Mouse (Mus musculus): ENCODE measurements around the gene Gemin5. TPM values are rescaled to one million over a fixed set of nuclear protein-coding genes. Genes with fewer than 3 reads are reported as not detected.

Gene Gemin5
- polyA plus RNA-seq, 1 experiment from 2014 or later = 14.7 TPM

DNA sequence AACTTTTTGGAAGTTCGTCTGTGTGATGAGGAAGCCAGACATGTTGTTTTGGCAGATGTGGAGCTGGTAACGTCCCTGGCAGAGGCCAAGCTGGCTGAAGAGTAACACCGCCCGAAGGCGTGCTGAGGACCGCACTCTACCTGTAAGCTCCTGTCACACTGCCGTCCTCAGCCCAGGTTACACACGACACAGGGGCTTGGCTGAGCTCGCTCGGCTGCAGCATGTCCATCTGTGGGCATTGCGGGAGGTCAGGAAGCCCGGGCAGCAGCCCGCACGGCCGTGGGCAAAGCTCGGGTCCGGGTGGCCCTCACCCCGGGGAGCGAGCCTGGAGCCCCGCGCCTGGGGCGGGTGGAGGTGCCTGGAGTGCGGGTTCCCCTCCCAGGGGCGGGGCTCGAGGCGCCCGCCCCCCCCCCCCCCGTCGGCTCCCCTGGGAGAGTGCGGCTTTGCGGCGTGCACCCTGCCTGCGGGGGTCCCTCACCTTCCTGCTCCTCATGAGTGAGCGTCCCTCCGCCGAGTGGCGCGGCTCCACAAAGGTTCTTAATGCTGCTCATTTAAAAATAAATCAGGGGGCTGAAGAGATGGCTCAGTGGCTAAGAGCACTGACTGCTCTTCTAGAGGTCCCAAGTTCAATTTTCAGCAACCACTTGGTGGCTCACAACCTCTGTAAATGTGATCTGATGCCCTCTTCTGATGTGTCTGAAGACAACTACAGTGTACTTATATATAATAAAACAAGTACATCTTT is 70.5 kb downstream of the Gemin5 start:
- H3K36me3 ChIP-seq (ENCODE audit: control insufficient read depth, insufficient read depth, low read length) = no peaks in the 10 kb centered on the region
- H3K4me3 ChIP-seq (ENCODE audit: low read length) = peak overlapping the region; percentile 48
- H3K9me3 ChIP-seq (ENCODE audit: control insufficient read depth, low read length) = no peaks in the 10 kb centered on the region
- no peaks in the 10 kb centered on the region for H3K27me3 ChIP-seq (ENCODE audit: control insufficient read depth, insufficient read depth, low read depth, low read length)
- 2% methylated on average over 29 of the region's 38 CpGs for WGBS
- H3K9ac ChIP-seq (ENCODE audit: low read length) = peak overlapping the region; percentile 57
- H3K4me1 ChIP-seq (replicated peaks; ENCODE audit: control insufficient read depth, insufficient read depth, low read length) = no peaks in the 10 kb centered on the region
- H3K4me2 ChIP-seq (ENCODE audit: low read depth, low read length) = peak overlapping the region; percentile 82
- peak; percentile 49; the same call in 1 of the 2 replicates for ATAC-seq (ENCODE audit: low read depth)
- H3K27ac ChIP-seq (ENCODE audit: low read length) = no peak overlapping the region

DNA sequence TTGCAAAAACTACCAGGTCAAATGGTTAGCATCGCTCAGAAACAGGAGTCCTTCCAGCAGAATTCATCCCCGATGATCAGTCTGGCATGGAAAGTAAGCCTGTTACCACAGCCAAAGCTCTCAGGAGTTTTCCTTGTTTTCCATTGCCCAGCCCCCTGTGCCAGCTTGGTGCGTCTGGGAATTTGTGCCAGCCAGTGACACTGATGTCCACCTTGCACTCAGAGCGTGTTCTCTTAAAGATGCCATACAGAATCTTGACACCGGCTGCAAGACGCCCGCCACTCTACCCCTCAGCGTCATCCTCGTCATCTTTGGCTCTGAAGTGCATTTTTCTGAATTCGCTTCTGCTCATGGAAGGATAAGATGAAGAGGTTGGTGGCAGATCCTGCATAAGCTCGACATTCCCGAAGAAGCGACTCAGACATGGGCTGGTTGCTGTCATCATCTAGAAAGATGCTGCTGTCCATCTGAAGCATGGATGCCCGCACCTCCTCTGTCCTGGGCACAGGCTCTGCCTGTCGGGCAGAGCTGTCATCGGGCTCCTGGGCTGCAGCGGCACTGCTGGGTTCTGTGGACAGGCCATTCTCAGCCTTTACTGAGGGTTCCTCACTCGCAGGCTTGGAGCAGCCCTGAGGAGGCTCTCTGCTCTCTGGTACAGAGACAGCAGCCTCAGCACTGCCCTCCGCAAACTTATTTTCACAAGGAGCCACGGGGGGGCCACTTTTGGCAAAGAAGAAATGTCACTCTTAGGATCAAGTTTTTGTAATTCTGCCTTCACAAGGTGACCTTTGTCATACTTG is 71.3 kb downstream of the Gemin5 start:
- Histone ChIP-seq H3K27ac (ENCODE audit: low read length) (no peak overlapping the region), H3K4me3 (ENCODE audit: low read length) (peak overlapping the region; percentile 48), H3K9ac (ENCODE audit: low read length) (peak overlapping the region; percentile 57), H3K4me2 (ENCODE audit: low read depth, low read length) (peak overlapping the region; percentile 82), H3K27me3 (ENCODE audit: control insufficient read depth, insufficient read depth, low read depth, low read length) (no peaks in the 10 kb centered on the region), H3K4me1 (replicated peaks; ENCODE audit: control insufficient read depth, insufficient read depth, low read length) (no peaks in the 10 kb centered on the region), H3K9me3 (ENCODE audit: control insufficient read depth, low read length) (no peaks in the 10 kb centered on the region), H3K36me3 (ENCODE audit: control insufficient read depth, insufficient read depth, low read length) (no peaks in the 10 kb centered on the region)
- ATAC-seq (ENCODE audit: low read depth) = no peak
- 37% methylated on average over 20 of the region's 20 CpGs for WGBS

DNA sequence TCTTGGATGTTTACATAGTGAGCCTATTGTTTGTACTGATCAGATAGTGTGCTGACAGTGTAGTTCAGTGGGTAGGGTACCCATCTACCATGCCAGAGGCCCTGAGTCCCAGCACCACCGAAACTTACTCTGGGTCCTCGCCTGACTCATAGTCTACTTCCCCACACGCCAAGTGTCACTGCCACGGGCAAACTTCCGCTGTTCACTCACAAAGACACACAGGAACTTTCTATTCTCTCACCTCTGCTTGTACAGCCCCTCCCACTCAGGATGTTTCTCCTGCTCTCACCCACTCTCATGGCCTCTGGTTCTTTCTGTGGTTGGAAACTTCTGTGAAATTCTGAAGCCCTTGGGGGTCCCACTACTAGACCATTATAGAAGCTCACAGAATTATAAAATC is 72.2 kb downstream of the Gemin5 start:
- Histone ChIP-seq H3K27ac (ENCODE audit: low read length) (no peak overlapping the region), H3K9me3 (ENCODE audit: control insufficient read depth, low read length) (no peaks in the 10 kb centered on the region), H3K4me3 (ENCODE audit: low read length) (no peak overlapping the region), H3K36me3 (ENCODE audit: control insufficient read depth, insufficient read depth, low read length) (no peaks in the 10 kb centered on the region), H3K9ac (ENCODE audit: low read length) (no peak overlapping the region), H3K4me2 (ENCODE audit: low read depth, low read length) (no peak overlapping the region), H3K27me3 (ENCODE audit: control insufficient read depth, insufficient read depth, low read depth, low read length) (no peaks in the 10 kb centered on the region), H3K4me1 (replicated peaks; ENCODE audit: control insufficient read depth, insufficient read depth, low read length) (no peaks in the 10 kb centered on the region)
- ATAC-seq (ENCODE audit: low read depth) = no peak
- 42% methylated on average over 5 of the region's 5 CpGs for WGBS

DNA sequence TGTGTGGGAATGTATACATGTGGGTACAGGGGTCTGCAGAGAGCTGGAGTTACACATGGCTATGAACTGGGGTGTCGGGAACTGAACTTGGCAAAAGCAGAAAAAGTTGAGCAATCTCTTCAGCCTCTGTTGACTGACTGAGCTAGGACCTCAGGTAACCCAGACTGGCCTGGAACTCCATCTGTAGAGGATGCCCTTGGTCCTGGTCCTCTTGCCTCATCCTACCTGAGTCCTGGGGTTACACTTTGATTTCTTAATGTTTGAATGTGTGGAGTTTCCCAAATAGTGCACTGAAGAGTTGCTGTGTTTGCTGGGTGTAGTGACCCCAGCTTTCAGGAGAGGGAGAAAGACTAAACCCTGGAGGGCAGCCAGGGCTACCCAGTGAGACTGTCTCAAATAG is 72.8 kb downstream of the Gemin5 start:
- no peak for ATAC-seq (ENCODE audit: low read depth)
- no peak overlapping the region for H3K9ac ChIP-seq (ENCODE audit: low read length)
- H3K4me2 ChIP-seq (ENCODE audit: low read depth, low read length) = no peak overlapping the region
- H3K4me1 ChIP-seq (replicated peaks; ENCODE audit: control insufficient read depth, insufficient read depth, low read length) = no peaks in the 10 kb centered on the region
- H3K27me3 ChIP-seq (ENCODE audit: control insufficient read depth, insufficient read depth, low read depth, low read length) = no peaks in the 10 kb centered on the region
- no peaks in the 10 kb centered on the region for H3K36me3 ChIP-seq (ENCODE audit: control insufficient read depth, insufficient read depth, low read length)
- H3K4me3 ChIP-seq (ENCODE audit: low read length) = no peak overlapping the region
- whole genome bisulfite sequencing = 91% methylated on average over 1 of the region's 1 CpGs
- no peak overlapping the region for H3K27ac ChIP-seq (ENCODE audit: low read length)
- no peaks in the 10 kb centered on the region for H3K9me3 ChIP-seq (ENCODE audit: control insufficient read depth, low read length)

DNA sequence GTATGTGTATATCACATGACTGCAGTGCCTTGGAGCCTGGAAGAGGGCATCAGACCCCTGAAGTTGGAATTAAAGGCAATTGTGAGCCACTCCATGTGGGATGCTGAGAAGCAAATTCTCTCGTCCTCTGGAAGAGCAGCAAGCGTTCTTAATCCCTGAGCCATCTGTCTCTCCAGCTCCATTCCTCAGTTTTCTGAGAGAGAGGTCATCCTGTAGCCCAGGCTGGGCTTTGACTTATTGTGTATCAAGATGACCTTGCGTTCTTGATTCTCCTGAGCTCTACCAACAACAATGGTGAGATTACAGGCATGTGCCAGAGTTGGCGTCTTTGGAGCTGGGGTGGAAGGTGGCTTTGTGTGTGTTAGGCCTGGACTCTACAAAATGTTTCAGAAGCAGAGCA is 73.6 kb downstream of the Gemin5 start:
- H3K36me3 ChIP-seq (ENCODE audit: control insufficient read depth, insufficient read depth, low read length) = no peaks in the 10 kb centered on the region
- H3K27ac ChIP-seq (ENCODE audit: low read length) = no peak overlapping the region
- no peak for ATAC-seq (ENCODE audit: low read depth)
- no peak overlapping the region for H3K4me3 ChIP-seq (ENCODE audit: low read length)
- H3K27me3 ChIP-seq (ENCODE audit: control insufficient read depth, insufficient read depth, low read depth, low read length) = no peaks in the 10 kb centered on the region
- H3K4me2 ChIP-seq (ENCODE audit: low read depth, low read length) = no peak overlapping the region
- WGBS = 80% methylated on average over 4 of the region's 4 CpGs
- H3K4me1 ChIP-seq (replicated peaks; ENCODE audit: control insufficient read depth, insufficient read depth, low read length) = no peaks in the 10 kb centered on the region
- no peaks in the 10 kb centered on the region for H3K9me3 ChIP-seq (ENCODE audit: control insufficient read depth, low read length)
- no peak overlapping the region for H3K9ac ChIP-seq (ENCODE audit: low read length)

DNA sequence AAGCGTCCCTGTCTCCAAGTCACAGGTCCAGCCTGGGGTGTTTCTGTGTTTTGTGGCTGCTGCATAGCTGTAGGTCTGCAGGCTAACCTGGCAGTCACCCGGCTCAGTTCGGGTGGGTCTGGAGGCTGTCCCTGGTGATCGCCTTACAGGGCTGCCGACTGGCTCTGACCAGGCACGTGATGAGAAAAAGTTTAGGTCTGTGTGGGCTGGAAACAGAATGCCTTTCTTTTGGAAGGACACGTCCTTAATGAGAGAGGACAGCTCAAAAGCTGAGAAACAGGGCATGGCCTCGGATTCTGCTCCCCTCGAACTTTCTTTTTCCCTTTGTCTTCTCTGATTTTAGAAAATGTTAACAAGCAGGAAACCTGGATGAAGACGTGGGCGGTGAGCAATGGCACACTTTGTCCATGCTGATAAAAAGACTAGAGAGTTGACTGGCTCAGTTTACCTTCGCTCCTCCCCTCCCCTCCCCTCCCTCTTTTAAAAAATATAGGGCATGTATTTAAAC is 75.3 kb downstream of the Gemin5 start, which contains the start of gene Gm12248:
Gene Gm12248 (minus strand): TSS at position 114 of the 508 bp plus-strand sequence.
- peak; percentile 77 for ATAC-seq (ENCODE audit: low read depth)
- H3K4me2 ChIP-seq (ENCODE audit: low read depth, low read length) = peak within 1 kb of the TSS; percentile 48
- no peaks in the 10 kb centered on the region for H3K36me3 ChIP-seq (ENCODE audit: control insufficient read depth, insufficient read depth, low read length)
- no peaks in the 10 kb centered on the region for H3K9me3 ChIP-seq (ENCODE audit: control insufficient read depth, low read length)
- WGBS = 13% methylated on average over 12 of the region's 12 CpGs
- H3K4me3 ChIP-seq (ENCODE audit: low read length) = peak within 1 kb of the TSS; percentile 18; the same call in 1 of the 2 replicates
- H3K27ac ChIP-seq (ENCODE audit: low read length) = no peak within 1 kb of the TSS
- peak within 1 kb of the TSS; percentile 49 for H3K9ac ChIP-seq (ENCODE audit: low read length)
- H3K4me1 ChIP-seq (replicated peaks; ENCODE audit: control insufficient read depth, insufficient read depth, low read length) = no peaks in the 10 kb centered on the region
- no peaks in the 10 kb centered on the region for H3K27me3 ChIP-seq (ENCODE audit: control insufficient read depth, insufficient read depth, low read depth, low read length)

DNA sequence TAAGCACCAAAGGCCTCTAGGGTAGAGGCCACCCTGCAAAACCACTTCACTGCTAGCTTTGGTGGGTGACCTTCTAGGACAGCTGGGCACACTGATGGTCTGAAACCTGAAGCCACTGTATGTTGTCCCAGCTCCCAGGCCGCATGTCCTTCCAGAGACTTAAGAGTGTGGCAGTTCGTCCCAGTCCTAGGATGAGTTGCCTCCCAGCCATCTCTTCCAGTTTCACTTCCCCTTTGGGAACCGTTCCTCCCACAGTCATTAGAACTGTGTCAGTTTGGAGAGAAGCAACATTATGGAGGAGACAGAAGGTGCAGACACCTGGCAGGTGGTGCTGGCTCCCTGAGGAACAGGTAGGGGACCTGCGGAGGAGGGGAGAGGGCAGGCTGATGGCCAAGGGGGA is 75.8 kb downstream of the Gemin5 start:
- WGBS = 34% methylated on average over 4 of the region's 4 CpGs
- H3K4me2 ChIP-seq (ENCODE audit: low read depth, low read length) = peak overlapping the region; percentile 48
- no peaks in the 10 kb centered on the region for H3K9me3 ChIP-seq (ENCODE audit: control insufficient read depth, low read length)
- peak; percentile 38; the same call in 1 of the 2 replicates for ATAC-seq (ENCODE audit: low read depth)
- H3K9ac ChIP-seq (ENCODE audit: low read length) = peak overlapping the region; percentile 49
- no peaks in the 10 kb centered on the region for H3K36me3 ChIP-seq (ENCODE audit: control insufficient read depth, insufficient read depth, low read length)
- H3K27ac ChIP-seq (ENCODE audit: low read length) = no peak overlapping the region
- H3K27me3 ChIP-seq (ENCODE audit: control insufficient read depth, insufficient read depth, low read depth, low read length) = no peaks in the 10 kb centered on the region
- no peaks in the 10 kb centered on the region for H3K4me1 ChIP-seq (replicated peaks; ENCODE audit: control insufficient read depth, insufficient read depth, low read length)
- H3K4me3 ChIP-seq (ENCODE audit: low read length) = peak overlapping the region; percentile 18; the same call in 1 of the 2 replicates

DNA sequence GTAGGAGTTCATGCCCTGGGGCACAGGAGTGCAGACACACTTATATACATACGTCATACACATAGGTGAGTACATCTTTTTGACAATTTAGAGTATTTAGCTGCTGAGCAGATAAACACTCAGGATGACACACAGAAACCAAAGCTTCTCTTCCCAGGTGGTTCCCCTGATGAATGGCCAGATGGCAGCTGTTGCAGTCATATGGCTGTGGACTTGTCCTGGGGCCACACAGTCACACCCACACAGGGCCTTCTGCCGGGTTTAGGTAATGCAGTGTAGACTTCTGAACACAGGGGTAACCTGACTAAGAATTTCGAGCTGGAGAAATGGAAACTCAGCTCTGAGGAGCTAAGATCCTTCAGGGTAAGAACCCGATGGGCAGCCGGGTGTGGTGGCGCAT is 86.6 kb downstream of the Gemin5 start:
- Histone ChIP-seq H3K9ac (ENCODE audit: low read length) (no peak overlapping the region), H3K27ac (ENCODE audit: low read length) (no peak overlapping the region), H3K36me3 (ENCODE audit: control insufficient read depth, insufficient read depth, low read length) (no peaks in the 10 kb centered on the region), H3K4me1 (replicated peaks; ENCODE audit: control insufficient read depth, insufficient read depth, low read length) (no peaks in the 10 kb centered on the region), H3K27me3 (ENCODE audit: control insufficient read depth, insufficient read depth, low read depth, low read length) (no peaks in the 10 kb centered on the region), H3K9me3 (ENCODE audit: control insufficient read depth, low read length) (no peaks in the 10 kb centered on the region), H3K4me2 (ENCODE audit: low read depth, low read length) (no peak overlapping the region), H3K4me3 (ENCODE audit: low read length) (no peak overlapping the region)
- WGBS = 86% methylated on average over 6 of the region's 6 CpGs
- no peak for ATAC-seq (ENCODE audit: low read depth)

DNA sequence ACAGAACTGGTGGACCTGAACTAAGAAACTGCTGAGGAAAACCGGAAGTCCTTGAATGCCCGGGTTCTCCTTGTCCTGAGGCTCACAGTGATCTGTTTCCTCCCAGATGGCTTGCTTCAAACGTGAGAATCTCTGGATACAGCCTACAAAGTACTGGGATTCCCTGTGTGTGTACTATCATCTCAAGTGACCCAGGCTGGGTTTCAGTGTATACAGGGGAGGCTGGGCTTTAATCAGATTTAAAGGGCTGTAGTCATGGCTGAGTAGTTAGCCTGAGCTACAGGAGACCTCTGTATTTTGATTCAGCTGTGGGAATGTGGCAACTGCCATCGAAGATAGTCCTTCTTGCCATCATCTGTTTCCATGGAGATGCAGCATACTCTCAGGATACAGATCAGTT is 91.1 kb downstream of the Gemin5 start:
- Histone ChIP-seq H3K27me3 (ENCODE audit: control insufficient read depth, insufficient read depth, low read depth, low read length) (no peaks in the 10 kb centered on the region), H3K9ac (ENCODE audit: low read length) (no peak overlapping the region), H3K4me1 (replicated peaks; ENCODE audit: control insufficient read depth, insufficient read depth, low read length) (no peaks in the 10 kb centered on the region), H3K4me3 (ENCODE audit: low read length) (no peak overlapping the region), H3K36me3 (ENCODE audit: control insufficient read depth, insufficient read depth, low read length) (no peaks in the 10 kb centered on the region), H3K9me3 (ENCODE audit: control insufficient read depth, low read length) (no peaks in the 10 kb centered on the region), H3K4me2 (ENCODE audit: low read depth, low read length) (no peak overlapping the region), H3K27ac (ENCODE audit: low read length) (no peak overlapping the region)
- 62% methylated on average over 4 of the region's 4 CpGs for WGBS
- no peak for ATAC-seq (ENCODE audit: low read depth)
